Mouse (Mus musculus) hindbrain, embryonic 13.5 days (tissue): ENCODE measurements around the gene Glb1l. TPM values are rescaled to one million over a fixed set of nuclear protein-coding genes. Genes with fewer than 3 reads are reported as not detected.

Experiments used
- ATAC-seq: fragments of 200-750 bp; cut with Nextera tagmentation; 2 replicates; pipeline ENCODE4 v1.8.0; 2017; ENCODE audit warnings: moderate TSS enrichment; ENCODE audit not compliant: low FRiP score
- H3K27ac ChIP-seq: fragments of 300-500 bp; sonication (generic); 2 replicates; pipeline ENCODE4 v1.5.1; 2015; ENCODE audit warnings: inconsistent platforms, mild to moderate bottlenecking, moderate library complexity
- H3K27me3 ChIP-seq: fragments of 300-500 bp; sonication (generic); 2 replicates; pipeline ENCODE4 v1.6.1; 2015; ENCODE audit warnings: mild to moderate bottlenecking, inconsistent platforms
- H3K36me3 ChIP-seq: fragments of 300-500 bp; sonication (generic); 2 replicates; pipeline ENCODE4 v1.6.1; 2015; ENCODE audit warnings: mild to moderate bottlenecking, inconsistent platforms
- H3K4me1 ChIP-seq: fragments of 300-500 bp; sonication (generic); replicated peaks from 2 replicates; pipeline ENCODE4 v1.6.1; 2015; ENCODE audit warnings: inconsistent platforms
- H3K4me2 ChIP-seq: fragments of 300-500 bp; sonication (generic); 2 replicates; pipeline ENCODE4 v1.6.1; 2015; ENCODE audit warnings: inconsistent platforms, mild to moderate bottlenecking, moderate library complexity
- H3K4me3 ChIP-seq: fragments of 300-500 bp; sonication (generic); 2 replicates; pipeline ENCODE4 v1.5.1; 2015; ENCODE audit warnings: mild to moderate bottlenecking, inconsistent platforms
- H3K9ac ChIP-seq: fragments of 300-500 bp; sonication (generic); 2 replicates; pipeline ENCODE4 v1.6.1; 2015; ENCODE audit warnings: mild to moderate bottlenecking, inconsistent platforms
- H3K9me3 ChIP-seq: fragments of 300-500 bp; sonication (generic); 2 replicates; pipeline ENCODE4 v1.6.1; 2016; ENCODE audit warnings: inconsistent platforms
- WGBS: fragments of 180-500 bp; shearing (Covaris S2); methylation state at CpG from one replicate; pipeline ENCODE4 v1.1.7; 2015; 5-methylcytosine and 5-hydroxymethylcytosine counted together
- polyA plus RNA-seq: library from polyadenylated mRNA; unstranded; fragments of >200 nt; fragmentation: Nextera tagmentation; extraction: Ambion mirVana; gene quantifications from 2 replicates; pipeline ENCODE4 v1.2.1, GENCODE M21; 2015

The Glb1l gene
- polyA plus RNA-seq, 1 experiment from 2014 or later = 19.9 TPM

DNA sequence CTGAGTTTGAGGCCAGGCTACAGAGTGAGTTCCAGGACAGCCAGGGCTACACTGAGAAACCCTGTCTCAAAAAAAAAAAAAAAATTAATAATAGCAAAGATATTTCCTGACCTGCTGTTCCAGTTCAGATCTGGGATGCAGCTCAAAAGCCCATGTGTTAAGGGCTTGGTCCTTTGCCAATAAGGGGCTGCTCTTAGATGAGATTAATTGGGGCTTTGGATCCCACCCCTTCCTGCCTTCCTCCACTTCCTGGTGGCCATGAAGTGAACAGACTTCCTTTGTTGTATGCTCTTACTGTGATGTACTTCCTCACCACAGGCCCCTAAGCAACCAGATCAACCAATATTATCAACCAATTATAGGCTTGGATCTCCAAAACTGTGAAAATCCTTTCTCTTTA is 23.5 kb downstream of the Glb1l start:
- no peak for ATAC-seq
- Histone ChIP-seq H3K4me3 (no peak overlapping the region), H3K9me3 (no peaks in the 10 kb centered on the region), H3K9ac (no peak overlapping the region), H3K36me3 (peaks cover 76% of the 10 kb centered on the region), H3K27ac (no peak overlapping the region), H3K4me1 (peaks cover 15% of the 10 kb centered on the region), H3K27me3 (no peaks in the 10 kb centered on the region), H3K4me2 (no peak overlapping the region)

DNA sequence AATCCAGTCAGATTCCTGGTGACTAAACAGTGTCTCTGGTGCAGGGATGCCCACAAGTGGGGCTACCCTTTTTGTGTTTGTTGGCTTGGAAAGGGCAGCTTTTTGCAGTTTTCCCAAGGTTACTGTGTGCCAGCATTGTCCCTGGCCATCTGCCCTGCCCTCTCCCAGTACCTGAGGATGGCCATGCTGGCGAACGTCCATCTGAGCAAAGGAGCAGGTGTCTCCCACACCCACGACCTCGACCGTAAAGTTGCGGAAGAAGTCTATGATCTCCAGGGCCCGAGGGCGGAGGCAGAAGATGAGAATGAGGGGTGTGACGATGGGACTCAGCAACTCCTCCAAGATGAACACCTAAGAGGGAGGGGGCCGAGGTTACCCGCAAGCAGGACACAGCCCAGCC is 25.1 kb downstream of the Glb1l start:
- no peak overlapping the region for H3K4me3 ChIP-seq
- no peak overlapping the region for H3K9ac ChIP-seq
- H3K27me3 ChIP-seq = no peaks in the 10 kb centered on the region
- no peak overlapping the region for H3K4me2 ChIP-seq
- ATAC-seq = no peak
- H3K9me3 ChIP-seq = no peaks in the 10 kb centered on the region
- peaks cover 13% of the 10 kb centered on the region for H3K4me1 ChIP-seq
- no peak overlapping the region for H3K27ac ChIP-seq
- H3K36me3 ChIP-seq = peaks cover 89% of the 10 kb centered on the region
- 95% methylated on average over 11 of the region's 11 CpGs for WGBS

DNA sequence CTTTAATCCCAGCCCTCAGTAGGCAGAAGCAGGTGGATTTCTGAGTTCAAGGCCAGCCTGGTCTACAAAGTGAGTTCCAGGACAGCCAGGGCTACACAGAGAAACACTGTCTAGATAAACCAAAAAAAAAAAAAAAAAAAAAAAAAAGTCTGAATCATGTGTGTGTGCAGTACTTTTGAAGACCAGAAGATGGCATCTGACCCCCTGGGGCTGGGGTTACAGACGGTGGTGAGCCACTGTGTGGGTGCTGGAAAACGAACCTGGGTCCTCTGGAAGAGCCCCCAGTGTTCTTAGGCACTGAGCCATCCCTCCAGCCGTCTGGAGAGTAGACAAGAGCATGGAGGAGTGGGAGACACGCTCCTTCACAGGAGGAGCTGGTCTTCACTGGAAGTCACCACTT is 28.5 kb downstream of the Glb1l start:
- no peak for ATAC-seq
- WGBS = 73% methylated on average over 4 of the region's 4 CpGs
- Histone ChIP-seq H3K27me3 (no peaks in the 10 kb centered on the region), H3K4me2 (no peak overlapping the region), H3K4me1 (peaks cover 30% of the 10 kb centered on the region), H3K27ac (no peak overlapping the region), H3K9ac (no peak overlapping the region), H3K4me3 (no peak overlapping the region), H3K36me3 (peaks cover 70% of the 10 kb centered on the region), H3K9me3 (no peaks in the 10 kb centered on the region)

DNA sequence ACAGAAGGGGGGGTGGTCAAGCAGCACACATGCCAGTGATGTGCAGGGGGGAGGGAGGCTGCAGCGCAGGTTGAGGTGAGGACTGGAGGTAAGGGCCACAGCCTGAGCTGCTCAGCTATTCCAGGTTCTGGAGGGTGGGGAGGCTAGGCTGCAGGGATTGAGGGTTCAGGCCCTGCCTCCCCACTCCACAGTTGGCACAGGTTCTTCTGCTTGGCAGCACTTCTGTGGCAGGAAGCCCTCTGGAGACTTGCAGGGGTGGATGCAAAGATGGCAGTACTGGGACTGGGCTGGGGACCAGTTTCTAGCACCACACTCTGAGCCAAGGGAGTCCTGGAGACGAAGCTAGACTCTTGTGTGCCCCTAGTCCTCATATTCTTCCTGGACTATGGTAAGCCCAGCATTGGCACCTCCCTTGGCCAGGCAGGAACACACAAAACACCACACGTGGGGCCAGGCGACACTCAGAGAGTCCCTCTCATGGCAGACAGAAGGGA is 29.2 kb downstream of the Glb1l start:
- no peak for ATAC-seq
- H3K9me3 ChIP-seq = no peaks in the 10 kb centered on the region
- H3K4me2 ChIP-seq = no peak overlapping the region
- H3K9ac ChIP-seq = no peak overlapping the region
- H3K27ac ChIP-seq = no peak overlapping the region
- no peaks in the 10 kb centered on the region for H3K27me3 ChIP-seq
- H3K4me1 ChIP-seq = peaks cover 30% of the 10 kb centered on the region
- WGBS = 83% methylated on average over 4 of the region's 4 CpGs
- H3K36me3 ChIP-seq = peaks cover 69% of the 10 kb centered on the region
- no peak overlapping the region for H3K4me3 ChIP-seq

DNA sequence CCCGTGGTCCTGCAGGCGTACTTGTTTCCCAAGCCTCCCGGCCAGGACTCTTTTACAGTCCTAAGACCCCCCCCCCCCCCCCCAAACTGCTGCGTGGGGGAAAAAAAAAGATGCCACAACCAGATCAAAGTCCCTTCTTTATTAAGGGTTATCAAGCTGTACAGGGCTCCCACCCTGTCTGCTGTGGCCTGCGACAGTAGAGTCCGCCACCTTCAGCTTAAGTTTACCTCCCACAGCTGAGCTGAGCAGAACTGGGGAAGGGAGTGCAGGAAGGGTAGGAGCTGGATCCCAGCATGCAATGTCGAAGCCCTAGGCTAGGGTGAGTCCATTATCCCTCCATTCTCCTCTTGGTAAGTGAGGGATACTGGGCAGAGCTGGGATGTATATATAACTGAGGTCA is 29.9 kb downstream of the Glb1l start:
- no peak overlapping the region for H3K27ac ChIP-seq

DNA sequence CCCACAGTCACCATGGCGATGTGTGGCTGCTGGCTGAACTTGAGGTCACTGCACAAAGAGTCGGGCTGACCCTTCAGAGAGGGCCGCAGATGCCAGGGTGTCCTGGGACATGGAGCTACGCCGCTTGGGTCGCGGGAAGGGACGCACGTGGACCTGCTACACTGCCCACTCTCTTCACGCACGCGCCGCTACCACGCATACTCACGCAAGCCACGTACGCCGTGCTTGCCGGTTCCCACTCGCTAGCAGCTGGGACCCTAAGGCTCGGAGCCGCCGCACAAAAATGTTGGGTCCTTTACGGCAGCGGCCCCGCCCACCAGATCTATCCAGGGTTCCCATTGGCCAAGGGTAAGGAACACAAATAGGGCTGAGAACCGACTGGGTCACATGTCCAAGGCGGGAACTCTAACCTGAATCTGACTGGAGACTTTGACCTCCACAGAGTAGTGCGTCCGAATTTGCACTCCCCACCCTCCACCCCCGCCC is 30.5 kb downstream of the Glb1l start, which contains the start of gene Abcb6:
Gene Abcb6 (minus strand): TSS at position 288 of the 486 bp plus-strand sequence.
- WGBS = under 1% methylated on average over 31 of the region's 31 CpGs
- Histone ChIP-seq H3K27ac (peak within 1 kb of the TSS; percentile 81), H3K9ac (peak within 1 kb of the TSS; percentile 84), H3K27me3 (no peaks in the 10 kb centered on the region), H3K4me3 (peak within 1 kb of the TSS; percentile 59), H3K36me3 (peaks cover 69% of the 10 kb centered on the region), H3K4me2 (peak within 1 kb of the TSS; percentile 100), H3K4me1 (peaks cover 30% of the 10 kb centered on the region), H3K9me3 (no peaks in the 10 kb centered on the region)
- ATAC-seq = peak; percentile 91

More for the DNA sequence above, 29.9 kb downstream of the Glb1l start:
- no peaks in the 10 kb centered on the region for H3K9me3 ChIP-seq
- H3K4me1 ChIP-seq = peaks cover 30% of the 10 kb centered on the region
- no peak overlapping the region for H3K9ac ChIP-seq
- peak overlapping the region; percentile 59 for H3K4me3 ChIP-seq
- peaks cover 69% of the 10 kb centered on the region for H3K36me3 ChIP-seq
- ATAC-seq = no peak
- 49% methylated on average over 6 of the region's 7 CpGs for WGBS
- no peaks in the 10 kb centered on the region for H3K27me3 ChIP-seq
- H3K4me2 ChIP-seq = peak overlapping the region; percentile 100

DNA sequence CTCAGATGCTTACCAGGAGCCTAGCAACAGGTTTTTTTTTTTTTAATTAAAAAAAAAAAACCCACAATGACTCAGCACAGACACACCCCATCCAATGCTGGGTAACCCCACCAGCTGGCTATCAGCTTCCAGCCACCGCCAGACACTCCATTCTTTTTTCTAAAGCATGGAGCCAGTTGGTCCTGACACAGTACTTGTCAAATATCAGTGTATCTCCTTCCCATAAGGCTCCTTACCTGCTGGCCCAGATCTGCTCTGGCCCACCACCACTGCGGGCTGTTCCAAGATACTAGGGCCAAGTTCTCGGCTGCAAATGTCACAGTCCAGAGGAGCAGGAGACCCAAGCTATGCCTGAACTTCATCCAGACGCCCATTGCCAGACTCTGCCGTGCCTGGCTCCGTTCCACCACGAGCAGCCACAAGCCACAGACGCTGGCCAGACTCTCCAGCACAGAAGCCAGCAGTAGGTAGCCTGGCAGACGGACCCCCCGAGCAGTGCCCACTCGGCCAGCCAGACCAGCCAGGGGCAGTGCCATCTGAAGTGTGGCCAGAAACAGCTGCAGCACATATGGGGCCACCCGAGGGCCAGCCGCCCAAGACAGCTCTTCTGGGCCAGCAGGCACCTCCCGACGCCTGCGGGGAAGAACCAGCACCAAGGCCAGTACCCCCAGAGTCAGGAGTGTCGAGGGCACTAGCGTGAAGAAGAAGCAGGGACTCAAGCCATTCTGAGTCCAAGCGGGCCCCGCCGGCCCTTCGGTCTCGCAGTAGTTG is 31.1 kb downstream of the Glb1l start:
- Histone ChIP-seq H3K4me3 (peak overlapping the region; percentile 59), H3K27ac (peak overlapping the region; percentile 81), H3K4me2 (peak overlapping the region; percentile 100), H3K27me3 (no peaks in the 10 kb centered on the region), H3K9ac (peak overlapping the region; percentile 84), H3K4me1 (peaks cover 30% of the 10 kb centered on the region), H3K9me3 (no peaks in the 10 kb centered on the region), H3K36me3 (peaks cover 69% of the 10 kb centered on the region)
- ATAC-seq = peak; percentile 60
- 10% methylated on average over 23 of the region's 23 CpGs for whole genome bisulfite sequencing

DNA sequence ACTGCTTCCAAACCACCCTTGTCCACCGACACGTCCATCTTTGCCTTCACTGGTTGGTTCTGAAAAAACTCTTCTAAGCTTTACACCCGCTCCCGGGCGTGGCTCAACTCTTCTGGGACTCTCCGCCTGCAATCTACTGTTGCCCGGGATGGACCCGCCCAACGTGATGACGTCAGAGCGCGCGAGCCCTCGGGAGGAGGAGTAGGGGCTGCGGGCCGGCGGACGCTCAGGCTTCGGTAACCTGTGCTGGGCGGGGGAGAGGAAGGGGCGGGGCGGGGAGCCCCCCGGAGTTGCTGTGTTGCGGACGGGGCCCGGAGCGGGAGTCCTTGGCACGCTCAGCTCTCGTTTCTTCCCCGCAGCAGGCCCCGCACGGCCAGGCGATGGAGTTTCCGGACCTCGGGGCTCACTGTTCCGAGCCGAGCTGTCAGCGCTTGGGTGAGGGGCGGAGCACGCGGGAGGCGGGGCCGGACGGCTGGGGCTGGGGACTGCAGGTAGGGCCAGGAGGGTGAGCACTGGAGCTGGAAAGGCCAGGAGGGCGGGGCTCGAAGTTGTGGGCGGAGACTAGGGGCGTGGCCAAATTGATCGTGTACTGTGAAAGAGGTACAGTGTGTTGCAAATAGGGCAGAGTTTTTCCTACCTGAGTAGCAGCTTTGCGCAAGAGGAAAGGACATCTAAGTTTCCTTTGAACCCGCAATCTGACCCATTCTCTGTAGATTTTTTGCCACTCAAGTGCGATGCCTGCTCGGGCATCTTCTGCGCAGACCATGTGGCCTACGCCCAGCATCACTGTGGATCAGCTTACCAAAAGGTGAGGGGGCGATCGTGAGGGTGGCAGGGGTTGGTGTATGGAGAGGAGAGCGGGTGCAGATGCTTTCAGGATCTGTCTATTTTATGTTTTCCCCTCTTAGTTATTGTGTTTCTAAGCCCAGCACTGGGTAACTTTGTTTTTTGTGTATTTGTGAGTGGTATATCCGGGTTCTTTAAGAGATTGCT is 41.8 kb downstream of the Glb1l start, which contains the start of gene Zfand2b:
Gene Zfand2b (plus strand): TSS at position 175 of the 993 bp plus-strand sequence.
- peak within 1 kb of the TSS; percentile 76 for H3K9ac ChIP-seq
- no peaks in the 10 kb centered on the region for H3K27me3 ChIP-seq
- H3K36me3 ChIP-seq = peaks cover 36% of the 10 kb centered on the region
- H3K9me3 ChIP-seq = no peaks in the 10 kb centered on the region
- ATAC-seq = peak; percentile 96
- H3K4me1 ChIP-seq = peaks cover 15% of the 10 kb centered on the region
- under 1% methylated on average over 58 of the region's 59 CpGs for WGBS
- peak within 1 kb of the TSS; percentile 72 for H3K4me3 ChIP-seq
- H3K27ac ChIP-seq = peak within 1 kb of the TSS; percentile 94
- peak within 1 kb of the TSS; percentile 75 for H3K4me2 ChIP-seq

DNA sequence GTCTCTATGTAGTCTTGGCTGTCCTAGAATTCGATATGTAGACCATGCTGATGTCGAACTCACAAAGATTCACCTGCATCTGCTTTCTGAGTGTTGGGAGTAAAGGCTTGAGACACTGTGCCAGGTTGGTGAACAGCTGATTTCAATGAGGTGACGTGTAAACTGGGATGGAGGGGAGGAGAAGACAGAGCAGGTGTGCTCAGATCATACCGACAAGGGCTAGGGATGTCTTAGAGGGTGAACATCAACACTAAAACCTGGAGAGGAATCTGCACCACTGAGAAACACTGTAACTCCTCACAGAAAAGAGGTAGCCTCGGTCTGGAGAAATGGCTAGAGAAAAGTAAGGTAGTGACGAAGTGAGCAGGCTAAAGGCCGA is 42.5 kb downstream of the Glb1l start:
- Histone ChIP-seq H3K4me2 (peak overlapping the region; percentile 75), H3K36me3 (peaks cover 30% of the 10 kb centered on the region), H3K9me3 (no peaks in the 10 kb centered on the region), H3K4me1 (peaks cover 15% of the 10 kb centered on the region), H3K27me3 (no peaks in the 10 kb centered on the region), H3K4me3 (peak overlapping the region; percentile 72), H3K27ac (peak overlapping the region; percentile 56), H3K9ac (peak overlapping the region; percentile 76; the same call in 1 of the 2 replicates)
- ATAC-seq = peak; percentile 53
- 8% methylated on average over 7 of the region's 7 CpGs for WGBS

DNA sequence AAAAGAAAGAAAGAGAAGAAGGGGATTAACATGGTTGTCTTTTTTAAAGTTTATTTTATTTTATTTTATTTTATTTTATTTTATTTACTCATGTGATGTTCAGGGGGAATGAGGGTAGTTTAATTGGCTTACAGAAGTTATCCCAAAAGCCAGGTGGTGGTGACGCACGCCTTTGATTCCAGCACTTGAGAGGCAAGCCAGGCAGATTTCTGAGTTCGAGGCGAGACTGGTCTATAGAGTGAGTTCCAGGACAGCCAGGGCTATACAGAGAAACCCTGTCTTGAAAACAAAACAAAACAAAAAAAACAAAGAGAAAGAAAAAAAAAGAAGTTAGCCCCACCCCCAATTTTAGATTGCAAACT is 50.4 kb downstream of the Glb1l start:
- Histone ChIP-seq H3K9ac (no peak overlapping the region), H3K27ac (no peak overlapping the region), H3K4me2 (no peak overlapping the region), H3K4me1 (no peaks in the 10 kb centered on the region), H3K4me3 (no peak overlapping the region), H3K9me3 (no peaks in the 10 kb centered on the region), H3K36me3 (no peaks in the 10 kb centered on the region), H3K27me3 (no peaks in the 10 kb centered on the region)
- ATAC-seq = no peak
- 84% methylated on average over 4 of the region's 4 CpGs for WGBS

DNA sequence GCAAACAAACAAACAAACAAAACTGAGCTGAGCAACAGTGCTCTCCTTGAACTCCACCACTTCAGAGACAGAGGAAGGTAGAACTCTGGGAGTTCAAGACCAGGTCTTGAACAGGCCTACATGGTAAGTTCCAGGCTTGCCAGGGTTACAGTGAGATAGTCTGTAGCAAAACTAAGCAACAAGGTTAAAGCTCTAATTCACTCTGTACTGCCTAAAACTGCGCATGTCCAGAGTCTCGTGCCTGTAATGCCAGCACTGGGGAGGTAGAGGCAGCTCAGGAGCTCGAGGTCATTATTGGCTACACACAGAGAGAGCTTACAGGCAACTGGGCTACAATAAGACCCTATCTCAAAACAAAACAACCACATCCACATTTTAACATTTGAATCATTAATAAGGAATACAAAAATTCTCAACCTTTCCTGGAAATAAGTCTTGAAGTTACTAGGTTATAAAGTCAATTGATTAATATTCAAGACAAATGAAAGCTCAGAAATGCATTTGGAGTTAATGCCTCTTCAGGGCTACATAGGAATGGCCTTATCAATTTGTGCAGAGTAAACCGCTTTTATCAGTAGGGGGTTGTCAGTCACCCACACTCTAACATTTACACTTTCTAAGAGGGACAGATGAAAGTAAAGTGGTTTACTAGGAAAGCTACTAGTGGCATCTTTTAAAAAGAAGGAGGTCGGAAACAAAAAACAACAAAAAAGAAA is 50.9 kb downstream of the Glb1l start:
- H3K4me3 ChIP-seq = no peak overlapping the region
- H3K27me3 ChIP-seq = no peaks in the 10 kb centered on the region
- no peaks in the 10 kb centered on the region for H3K4me1 ChIP-seq
- H3K27ac ChIP-seq = no peak overlapping the region
- H3K9ac ChIP-seq = no peak overlapping the region
- no peak for ATAC-seq
- no peaks in the 10 kb centered on the region for H3K9me3 ChIP-seq
- no peaks in the 10 kb centered on the region for H3K36me3 ChIP-seq
- no peak overlapping the region for H3K4me2 ChIP-seq
- WGBS = 73% methylated on average over 5 of the region's 5 CpGs
